Mouse (Mus musculus) lung, embryonic 15.5 days (tissue): Measurements from ENCODE around the gene Ccdc187. TPM values are rescaled to one million over a fixed set of nuclear protein-coding genes. Genes with fewer than 3 reads are reported as not detected.

Experiments used
- ATAC-seq: fragments of 200-750 bp; cut with Nextera tagmentation; 2 replicates; pipeline ENCODE4 v1.8.0; 2017; ENCODE audit warnings: moderate number of reproducible peaks, borderline replicate concordance; ENCODE audit not compliant: low FRiP score, low TSS enrichment; ENCODE audit errors: extremely low read depth
- H3K27ac ChIP-seq: fragments of 300-500 bp; sonication (generic); 2 replicates; pipeline ENCODE4 v1.5.1; 2015; ENCODE audit warnings: moderate library complexity, mild to moderate bottlenecking, inconsistent platforms
- H3K27me3 ChIP-seq: fragments of 300-500 bp; sonication (generic); 2 replicates; pipeline ENCODE4 v1.6.1; 2015; ENCODE audit warnings: inconsistent platforms
- H3K36me3 ChIP-seq: fragments of 300-500 bp; sonication (generic); 2 replicates; pipeline ENCODE4 v1.6.1; 2015; ENCODE audit warnings: inconsistent platforms
- H3K4me1 ChIP-seq: fragments of 300-500 bp; sonication (generic); 2 replicates; pipeline ENCODE4 v1.6.1; 2015; ENCODE audit warnings: inconsistent platforms
- H3K4me2 ChIP-seq: fragments of 300-500 bp; sonication (generic); 2 replicates; pipeline ENCODE4 v1.6.1; 2015; ENCODE audit warnings: inconsistent platforms, mild to moderate bottlenecking, moderate library complexity
- H3K4me3 ChIP-seq: fragments of 300-500 bp; sonication (generic); 2 replicates; pipeline ENCODE4 v1.5.1; 2015; ENCODE audit warnings: mild to moderate bottlenecking, inconsistent platforms
- H3K9ac ChIP-seq: fragments of 300-500 bp; sonication (generic); 2 replicates; pipeline ENCODE4 v1.6.1; 2015; ENCODE audit warnings: inconsistent platforms
- H3K9me3 ChIP-seq: fragments of 300-500 bp; sonication (generic); 2 replicates; pipeline ENCODE4 v1.6.1; 2016; ENCODE audit warnings: inconsistent platforms
- WGBS: fragments of 180-500 bp; shearing (Covaris S2); methylation state at CpG from one replicate; pipeline ENCODE4 v1.1.7; 2015; 5-methylcytosine and 5-hydroxymethylcytosine counted together
- polyA plus RNA-seq: library from polyadenylated mRNA; unstranded; fragments of >200 nt; fragmentation: Nextera tagmentation; extraction: Ambion mirVana; gene quantifications from 2 replicates; pipeline ENCODE4 v1.2.1, GENCODE M21; 2015

Ccdc187 gene
- 0.31 and 0.34 TPM in 2 replicates for polyA plus RNA-seq

DNA sequence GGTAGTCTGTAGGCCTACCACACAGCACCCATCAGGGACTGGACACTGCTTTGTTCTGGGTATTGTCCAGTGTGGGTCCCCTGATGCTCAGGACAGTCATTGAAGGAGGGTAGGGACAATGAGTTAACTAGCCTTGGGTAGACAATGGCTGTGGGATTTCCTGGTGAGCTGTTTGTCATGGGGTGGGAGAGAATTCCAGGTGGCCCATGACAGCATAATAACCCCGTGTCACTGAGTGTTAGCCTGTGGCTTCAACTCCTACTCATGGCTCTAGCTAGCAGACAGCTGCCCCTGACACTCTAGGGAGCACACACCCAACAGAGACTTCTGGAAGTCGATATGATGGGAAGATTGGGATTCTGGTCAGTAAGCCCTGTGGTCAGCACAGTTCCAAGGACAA is at the start of gene Ccdc187:
Gene Ccdc187 (minus strand): TSS at position 101 of the 400 bp plus-strand sequence.
- no peak for ATAC-seq
- 54% methylated on average over 2 of the region's 2 CpGs for WGBS
- H3K4me3 ChIP-seq, result no peak within 1 kb of the TSS
- H3K4me2 ChIP-seq, result no peak within 1 kb of the TSS
- H3K9me3 ChIP-seq, result no peaks in the 10 kb centered on the region
- peaks cover 33% of the 10 kb centered on the region for H3K4me1 ChIP-seq
- no peak within 1 kb of the TSS for H3K27ac ChIP-seq
- no peaks in the 10 kb centered on the region for H3K27me3 ChIP-seq
- H3K9ac ChIP-seq, result no peak within 1 kb of the TSS
- H3K36me3 ChIP-seq, result no peaks in the 10 kb centered on the region

DNA sequence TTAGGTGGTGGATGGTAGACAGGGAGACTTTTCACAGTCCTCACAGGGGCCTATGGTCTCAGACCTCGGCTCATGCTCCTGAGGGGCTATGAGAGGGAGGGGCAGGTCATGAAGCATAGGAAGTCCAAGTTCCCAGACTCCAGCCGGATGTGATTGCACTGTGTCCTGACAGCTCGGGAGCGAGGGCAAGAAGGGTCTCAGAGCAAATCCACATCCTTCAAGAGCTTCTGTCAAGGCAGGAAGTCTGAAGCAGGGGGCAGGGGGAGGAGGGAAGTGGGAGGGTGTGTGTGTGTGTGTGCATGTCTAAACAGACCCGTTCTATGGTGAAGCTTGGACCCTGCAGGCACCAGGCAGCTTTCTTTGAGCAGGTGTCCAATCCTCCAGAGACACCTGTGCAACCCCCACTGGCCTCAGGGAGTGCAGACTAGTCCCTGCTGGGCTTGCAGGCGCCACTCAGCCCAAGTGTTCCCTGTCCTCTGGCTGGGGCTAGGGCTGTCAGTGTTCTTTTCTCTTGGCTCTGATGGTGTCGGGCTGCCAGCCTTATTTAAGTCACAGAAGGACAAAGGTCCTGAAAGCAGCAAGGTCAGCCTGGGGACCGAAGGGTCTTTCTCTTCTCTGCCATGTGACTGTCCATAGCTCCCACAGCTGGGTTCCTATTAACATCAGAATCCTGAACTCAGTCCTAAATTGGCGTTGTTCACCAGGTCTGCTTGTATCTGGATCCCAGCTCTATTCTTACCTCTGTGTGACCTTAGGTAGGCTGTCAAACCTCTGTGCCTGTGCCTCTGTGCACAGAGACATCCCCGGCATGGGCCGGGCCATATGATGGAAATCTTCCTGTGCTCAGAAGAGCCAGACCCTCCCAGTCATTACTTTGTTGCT is 48.5 kb upstream of the Ccdc187 start:
- peak; percentile 37 for ATAC-seq
- H3K36me3 ChIP-seq, result peaks cover 51% of the 10 kb centered on the region

DNA sequence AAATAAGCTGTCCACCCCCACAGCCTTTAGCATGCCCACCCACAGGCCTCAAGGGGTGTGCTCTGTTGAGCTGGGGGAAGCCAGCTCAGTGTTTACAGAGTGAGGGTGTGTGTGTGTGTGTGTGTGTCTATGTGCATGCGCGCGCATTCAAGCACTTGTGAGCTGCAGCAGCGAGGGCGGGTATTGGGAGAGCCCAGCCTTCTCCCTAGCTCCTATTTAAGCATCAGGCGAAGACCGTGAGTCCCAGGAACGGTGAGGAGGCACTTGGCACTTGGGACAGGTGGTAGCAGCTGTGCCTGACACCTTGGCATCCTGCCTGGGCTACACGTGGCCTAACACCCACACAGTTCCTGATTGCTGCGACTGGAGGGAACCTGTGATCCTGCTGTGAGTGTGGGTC is 47.7 kb upstream of the Ccdc187 start:
- 25% methylated on average over 10 of the region's 10 CpGs for WGBS
- Histone ChIP-seq H3K4me2 (peak overlapping the region; percentile 12; the same call in 1 of the 2 replicates), H3K36me3 (peaks cover 45% of the 10 kb centered on the region), H3K4me1 (peaks cover 31% of the 10 kb centered on the region), H3K27ac (peak overlapping the region; percentile 88), H3K4me3 (no peak overlapping the region), H3K9ac (no peak overlapping the region), H3K27me3 (no peaks in the 10 kb centered on the region), H3K9me3 (no peaks in the 10 kb centered on the region)
- peak; percentile 50 for ATAC-seq

More for the DNA sequence above, 48.5 kb upstream of the Ccdc187 start:
- Histone ChIP-seq H3K4me1 (peaks cover 34% of the 10 kb centered on the region), H3K4me3 (no peak overlapping the region), H3K27ac (peak overlapping the region; percentile 88), H3K9me3 (no peaks in the 10 kb centered on the region), H3K9ac (no peak overlapping the region), H3K27me3 (no peaks in the 10 kb centered on the region), H3K4me2 (peak overlapping the region; percentile 12; the same call in 1 of the 2 replicates)
- 44% methylated on average over 11 of the region's 11 CpGs for WGBS

DNA sequence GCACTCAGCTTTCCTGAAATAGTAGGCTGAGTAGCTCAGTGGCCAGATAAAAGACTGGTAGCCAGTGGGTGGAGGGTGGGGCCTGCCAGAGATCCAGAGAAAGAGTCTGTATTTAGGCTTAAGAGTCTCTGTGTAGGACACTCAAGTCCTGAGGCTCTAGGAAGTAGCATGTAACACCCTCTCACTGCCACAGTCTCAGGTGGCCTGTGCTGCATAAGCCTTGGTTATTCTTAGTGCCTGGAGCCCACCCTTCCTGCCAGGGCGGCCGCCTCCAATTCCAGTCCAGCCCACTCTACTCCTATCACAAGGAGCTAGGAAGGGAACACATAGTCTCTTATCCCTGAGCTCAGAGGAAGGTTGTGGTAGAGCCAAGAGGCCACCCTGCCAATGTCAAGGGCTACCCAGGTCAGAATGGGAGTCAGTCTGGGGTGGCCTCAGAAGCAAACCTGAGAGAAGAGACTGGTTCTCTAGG is 47.2 kb upstream of the Ccdc187 start:
- ATAC-seq, result peak; percentile 24; the same call in 1 of the 2 replicates
- Histone ChIP-seq H3K4me2 (peak overlapping the region; percentile 12; the same call in 1 of the 2 replicates), H3K4me3 (no peak overlapping the region)

DNA sequence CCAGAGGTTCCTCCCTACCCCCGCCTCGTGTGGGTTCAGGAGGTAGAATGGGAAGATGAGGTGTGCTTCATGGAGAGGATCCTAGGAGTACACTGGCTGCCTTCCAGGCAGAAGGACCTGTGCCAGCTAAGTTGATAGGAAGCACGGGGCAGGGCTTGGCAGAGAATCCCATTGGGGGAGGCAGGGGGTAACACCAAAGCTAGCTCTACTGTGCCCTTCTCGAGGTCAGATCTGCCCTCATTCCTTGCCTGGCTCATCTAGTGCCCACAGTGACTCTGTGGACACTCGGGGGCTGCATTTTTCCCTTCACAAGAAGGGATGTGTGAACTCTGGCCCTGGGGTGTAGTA is 44.8 kb upstream of the Ccdc187 start:
- Histone ChIP-seq H3K4me1 (peaks cover 28% of the 10 kb centered on the region), H3K27ac (no peak overlapping the region), H3K27me3 (no peaks in the 10 kb centered on the region), H3K9me3 (no peaks in the 10 kb centered on the region), H3K4me3 (no peak overlapping the region), H3K36me3 (peaks cover 20% of the 10 kb centered on the region), H3K4me2 (no peak overlapping the region), H3K9ac (no peak overlapping the region)
- WGBS, result 66% methylated on average over 5 of the region's 5 CpGs
- no peak for ATAC-seq

More for the DNA sequence above, 47.2 kb upstream of the Ccdc187 start:
- Histone ChIP-seq H3K36me3 (peaks cover 40% of the 10 kb centered on the region), H3K9me3 (no peaks in the 10 kb centered on the region), H3K27me3 (no peaks in the 10 kb centered on the region), H3K4me1 (peaks cover 28% of the 10 kb centered on the region), H3K9ac (no peak overlapping the region), H3K27ac (peak overlapping the region; percentile 88)
- 76% methylated on average over 2 of the region's 2 CpGs for WGBS

DNA sequence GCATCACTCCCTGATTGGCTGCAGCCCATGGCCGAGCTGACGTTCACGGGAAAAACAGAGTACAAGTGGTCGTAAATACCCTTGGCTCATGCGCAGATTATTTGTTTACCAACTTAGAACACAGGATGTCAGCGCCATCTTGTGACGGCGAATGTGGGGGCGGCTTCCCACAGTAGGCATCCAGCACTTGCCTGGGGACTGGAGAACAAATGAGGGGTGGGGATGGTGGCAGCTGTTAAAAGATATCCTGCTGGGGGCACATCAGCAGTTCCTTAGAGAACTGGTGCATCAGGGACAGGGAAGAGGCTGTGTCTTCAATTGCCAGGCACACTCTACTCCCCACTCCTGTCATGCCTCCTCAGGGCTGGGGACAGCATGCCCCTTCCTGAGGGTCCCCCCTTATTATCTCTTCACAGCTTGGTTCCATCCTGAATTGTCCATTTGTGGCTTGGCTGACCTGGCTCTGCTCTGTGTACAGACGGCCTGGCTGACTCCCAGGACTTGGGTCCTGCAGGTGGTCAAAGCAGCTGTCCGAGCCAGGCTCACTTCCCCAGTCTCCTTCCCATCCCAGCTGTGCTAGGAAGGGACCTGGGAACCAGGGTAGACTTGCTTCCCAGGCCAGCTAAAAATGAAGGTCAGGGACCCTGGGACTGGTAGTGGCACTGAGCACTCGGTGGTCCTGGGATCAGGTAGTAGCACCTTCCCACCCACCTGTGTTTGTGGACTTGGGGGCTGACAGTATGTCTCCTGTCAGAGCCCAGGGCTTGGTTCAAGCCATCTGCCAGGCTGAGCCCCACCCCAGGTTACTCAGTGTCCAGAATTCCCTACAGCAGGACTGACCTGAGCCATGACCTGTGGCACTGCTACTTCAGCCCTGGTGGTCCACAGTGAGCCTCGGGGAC is 44.2 kb upstream of the Ccdc187 start:
- 81% methylated on average over 9 of the region's 13 CpGs for WGBS
- H3K4me2 ChIP-seq, result no peak overlapping the region
- peaks cover 16% of the 10 kb centered on the region for H3K36me3 ChIP-seq
- no peak for ATAC-seq
- H3K4me3 ChIP-seq, result no peak overlapping the region
- no peak overlapping the region for H3K9ac ChIP-seq
- H3K27ac ChIP-seq, result no peak overlapping the region
- no peaks in the 10 kb centered on the region for H3K27me3 ChIP-seq
- H3K9me3 ChIP-seq, result no peaks in the 10 kb centered on the region
- peaks cover 28% of the 10 kb centered on the region for H3K4me1 ChIP-seq

DNA sequence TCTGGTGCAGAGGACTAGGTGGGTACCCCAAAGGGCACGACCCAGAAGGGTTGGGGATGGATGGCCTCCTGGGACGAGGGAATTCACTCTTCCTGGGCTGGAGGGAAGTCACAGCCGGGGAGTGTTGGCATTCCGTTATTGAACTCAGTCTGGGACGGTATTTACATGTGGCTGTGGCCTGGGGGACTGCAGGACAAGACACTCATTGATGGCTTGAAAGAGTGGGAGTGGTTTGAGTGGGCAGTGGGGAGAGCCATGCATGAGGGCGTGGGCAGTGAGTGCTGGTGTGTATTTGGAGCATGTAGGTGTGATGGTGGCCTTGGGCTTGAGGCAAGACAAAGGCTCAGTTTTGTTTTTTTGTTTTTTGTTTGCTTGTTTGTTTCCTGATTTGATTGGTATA is 36.3 kb upstream of the Ccdc187 start:
- Histone ChIP-seq H3K9me3 (no peaks in the 10 kb centered on the region), H3K4me3 (no peak overlapping the region), H3K4me2 (no peak overlapping the region), H3K9ac (no peak overlapping the region), H3K27ac (no peak overlapping the region), H3K4me1 (no peaks in the 10 kb centered on the region), H3K36me3 (peaks cover 58% of the 10 kb centered on the region), H3K27me3 (no peaks in the 10 kb centered on the region)
- 69% methylated on average over 6 of the region's 6 CpGs for WGBS
- no peak for ATAC-seq

DNA sequence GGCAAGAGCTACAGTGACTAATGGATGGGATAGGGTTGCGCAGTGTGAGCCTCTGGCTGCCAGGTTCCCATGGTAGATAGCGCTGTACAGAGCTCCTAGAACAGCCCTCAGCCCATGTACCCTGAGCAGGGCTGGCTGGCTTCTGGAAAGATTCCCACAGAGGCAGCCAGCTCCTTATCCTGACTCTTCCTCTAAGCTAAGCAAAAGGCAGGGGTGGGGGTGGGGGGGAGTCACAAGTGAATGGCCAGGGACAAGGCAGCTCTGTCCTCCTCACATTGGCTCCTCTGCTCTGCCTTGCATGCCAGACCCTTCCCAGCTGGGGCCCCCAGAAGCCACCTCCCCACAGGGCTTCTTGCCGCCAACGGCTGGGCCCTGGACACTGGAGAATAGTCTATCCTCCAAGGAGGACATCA is 35.7 kb upstream of the Ccdc187 start:
- Histone ChIP-seq H3K36me3 (peaks cover 64% of the 10 kb centered on the region), H3K27ac (no peak overlapping the region), H3K4me2 (no peak overlapping the region), H3K4me1 (no peaks in the 10 kb centered on the region), H3K9me3 (no peaks in the 10 kb centered on the region), H3K4me3 (no peak overlapping the region), H3K27me3 (no peaks in the 10 kb centered on the region), H3K9ac (no peak overlapping the region)
- no peak; the same call in 1 of the 2 replicates for ATAC-seq
- 87% methylated on average over 4 of the region's 4 CpGs for WGBS

DNA sequence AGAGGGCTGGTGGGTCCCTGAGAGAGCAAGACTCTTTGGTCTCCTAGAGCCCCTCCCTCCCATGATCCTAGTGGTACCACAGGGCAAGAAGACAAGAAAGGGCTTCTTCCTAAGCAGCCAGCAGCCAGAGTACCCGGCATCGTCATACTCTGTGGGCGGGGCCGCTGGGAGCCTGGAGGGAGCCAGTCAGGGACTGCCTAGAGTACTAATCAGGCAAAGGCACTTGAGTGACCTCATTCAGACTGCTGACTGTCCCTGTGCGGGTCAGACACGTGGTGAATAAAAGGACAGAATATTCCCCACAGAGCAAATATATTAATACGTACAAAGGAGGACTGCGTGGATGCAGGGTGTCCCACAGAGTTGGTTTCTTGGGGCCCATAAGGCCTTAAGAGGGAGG is 35.0 kb upstream of the Ccdc187 start:
- H3K4me2 ChIP-seq, result no peak overlapping the region
- H3K9ac ChIP-seq, result no peak overlapping the region
- H3K4me3 ChIP-seq, result no peak overlapping the region
- 68% methylated on average over 8 of the region's 8 CpGs for WGBS
- H3K36me3 ChIP-seq, result peaks cover 71% of the 10 kb centered on the region
- H3K9me3 ChIP-seq, result no peaks in the 10 kb centered on the region
- ATAC-seq, result no peak
- H3K27me3 ChIP-seq, result no peaks in the 10 kb centered on the region
- no peak overlapping the region for H3K27ac ChIP-seq
- H3K4me1 ChIP-seq, result no peaks in the 10 kb centered on the region

DNA sequence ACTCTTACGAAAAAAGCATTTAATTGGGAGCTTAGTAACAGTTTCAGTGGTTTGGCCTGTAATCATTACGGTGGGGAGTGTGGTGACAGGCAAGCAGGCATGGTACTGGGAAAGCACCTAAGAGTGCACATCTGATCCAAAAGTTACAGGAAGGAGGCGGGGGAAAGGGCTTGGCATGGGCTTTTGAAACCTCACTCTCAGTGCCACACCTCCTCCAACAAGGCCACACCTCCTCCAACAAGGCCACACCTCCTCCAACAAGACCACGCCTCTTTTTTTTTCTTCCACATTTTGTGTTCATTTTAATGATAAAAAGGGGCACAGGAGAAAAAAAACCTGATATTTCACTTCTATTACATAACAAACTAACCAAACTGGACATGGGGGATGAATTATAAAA is 33.5 kb upstream of the Ccdc187 start:
- ATAC-seq, result no peak
- H3K9ac ChIP-seq, result no peak overlapping the region
- H3K36me3 ChIP-seq, result peaks cover 85% of the 10 kb centered on the region
- H3K27ac ChIP-seq, result no peak overlapping the region
- H3K4me1 ChIP-seq, result no peaks in the 10 kb centered on the region
- H3K4me3 ChIP-seq, result no peak overlapping the region
- H3K4me2 ChIP-seq, result no peak overlapping the region
- no peaks in the 10 kb centered on the region for H3K9me3 ChIP-seq
- WGBS, result 87% methylated on average over 4 of the region's 4 CpGs
- H3K27me3 ChIP-seq, result no peaks in the 10 kb centered on the region

DNA sequence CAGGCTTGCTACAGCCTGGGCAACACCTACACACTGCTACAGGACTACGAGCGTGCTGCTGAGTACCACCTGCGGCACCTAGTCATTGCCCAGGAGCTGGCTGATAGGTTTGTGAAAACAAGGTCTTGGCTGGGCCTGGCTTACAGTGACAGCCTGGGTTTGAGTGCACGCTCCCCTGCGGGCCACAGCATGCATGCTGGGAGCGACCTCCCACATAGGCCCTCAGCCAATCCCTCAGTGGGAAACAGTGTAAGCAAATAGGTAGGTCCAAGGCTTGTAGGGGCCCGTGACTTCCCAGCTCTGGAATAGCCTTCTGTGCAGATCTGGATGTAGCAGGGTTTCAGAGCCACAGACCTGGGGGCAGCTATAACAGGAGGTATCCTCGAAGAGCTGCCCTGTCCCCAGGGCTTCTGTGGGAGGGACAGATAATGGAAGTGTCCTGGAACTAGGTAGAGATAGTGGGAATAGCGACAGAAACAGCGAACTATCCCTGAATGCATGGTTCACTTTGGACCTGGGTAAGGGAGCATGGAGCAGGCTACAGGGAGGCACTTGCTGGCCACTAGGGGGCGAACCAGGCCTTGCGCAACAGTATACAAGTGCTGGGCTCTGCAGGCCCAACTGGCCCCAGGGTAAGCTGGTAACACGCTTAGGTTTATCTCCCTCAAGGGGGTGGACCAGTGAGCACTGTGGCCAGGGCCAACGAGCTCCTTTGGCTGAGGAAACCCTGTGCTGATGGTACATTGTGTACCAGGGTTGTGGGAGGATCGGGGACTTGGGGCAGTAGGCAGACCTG is 31.2 kb upstream of the Ccdc187 start:
- Histone ChIP-seq H3K4me2 (no peak overlapping the region), H3K27ac (peak overlapping the region; percentile 10; the same call in 1 of the 2 replicates), H3K4me1 (0 out of 2 replicates have a peak, but pooled peaks cover 3% of the 10 kb centered on the region), H3K27me3 (no peaks in the 10 kb centered on the region), H3K36me3 (peaks cover 74% of the 10 kb centered on the region), H3K4me3 (no peak overlapping the region), H3K9me3 (no peaks in the 10 kb centered on the region), H3K9ac (no peak overlapping the region)
- ATAC-seq, result peak; percentile 75
- WGBS, result 68% methylated on average over 15 of the region's 15 CpGs
